Mouse (Mus musculus) heart, embryonic 13.5 days (tissue): ENCODE measurements around the gene Tbx21. TPM values are rescaled to one million over a fixed set of nuclear protein-coding genes. Genes with fewer than 3 reads are reported as not detected.

Experiments
- ATAC-seq: fragments of 200-750 bp; cut with Nextera tagmentation; 2 replicates; pipeline ENCODE4 v1.8.0; 2017; ENCODE audit warnings: moderate TSS enrichment; ENCODE audit not compliant: insufficient number of reproducible peaks, low FRiP score, low TSS enrichment; ENCODE audit errors: extremely low read depth
- H3K27ac ChIP-seq: fragments of 300-500 bp; sonication (generic); replicated peaks from 2 replicates; pipeline ENCODE4 v1.5.1; 2015; ENCODE audit warnings: moderate library complexity, mild to moderate bottlenecking, inconsistent platforms
- H3K27me3 ChIP-seq: fragments of 300-500 bp; sonication (generic); replicated peaks from 2 replicates; pipeline ENCODE4 v1.6.1; 2015; ENCODE audit warnings: mild to moderate bottlenecking, inconsistent platforms
- H3K36me3 ChIP-seq: fragments of 300-500 bp; sonication (generic); 2 replicates; pipeline ENCODE4 v1.6.1; 2015; ENCODE audit warnings: mild to moderate bottlenecking, inconsistent platforms
- H3K4me1 ChIP-seq: fragments of 300-500 bp; sonication (generic); 2 replicates; pipeline ENCODE4 v1.6.1; 2015; ENCODE audit warnings: inconsistent platforms
- H3K4me2 ChIP-seq: fragments of 300-500 bp; sonication (generic); 2 replicates; pipeline ENCODE4 v1.6.1; 2015; ENCODE audit warnings: inconsistent platforms, mild to moderate bottlenecking, moderate library complexity
- H3K4me3 ChIP-seq: fragments of 300-500 bp; sonication (generic); 2 replicates; pipeline ENCODE4 v1.5.1; 2015; ENCODE audit warnings: moderate library complexity, mild to moderate bottlenecking, inconsistent platforms
- H3K9ac ChIP-seq: fragments of 300-500 bp; sonication (generic); 2 replicates; pipeline ENCODE4 v1.6.1; 2015; ENCODE audit warnings: inconsistent platforms, mild to moderate bottlenecking, moderate library complexity
- H3K9me3 ChIP-seq: fragments of 300-500 bp; sonication (generic); 2 replicates; pipeline ENCODE4 v1.6.1; 2016; ENCODE audit warnings: inconsistent platforms
- WGBS: fragments of 180-500 bp; shearing (Covaris S2); methylation state at CpG from one replicate; pipeline ENCODE4 v1.1.7; 2015; ENCODE audit warnings: mixed read lengths; 5-methylcytosine and 5-hydroxymethylcytosine counted together
- polyA plus RNA-seq: library from polyadenylated mRNA; unstranded; fragments of >200 nt; fragmentation: Nextera tagmentation; extraction: Ambion mirVana; gene quantifications from 2 replicates; pipeline ENCODE4 v1.2.1, GENCODE M21; 2015

Gene Tbx21
- polyA plus RNA-seq, 1 experiment from 2014 or later: not detected

DNA sequence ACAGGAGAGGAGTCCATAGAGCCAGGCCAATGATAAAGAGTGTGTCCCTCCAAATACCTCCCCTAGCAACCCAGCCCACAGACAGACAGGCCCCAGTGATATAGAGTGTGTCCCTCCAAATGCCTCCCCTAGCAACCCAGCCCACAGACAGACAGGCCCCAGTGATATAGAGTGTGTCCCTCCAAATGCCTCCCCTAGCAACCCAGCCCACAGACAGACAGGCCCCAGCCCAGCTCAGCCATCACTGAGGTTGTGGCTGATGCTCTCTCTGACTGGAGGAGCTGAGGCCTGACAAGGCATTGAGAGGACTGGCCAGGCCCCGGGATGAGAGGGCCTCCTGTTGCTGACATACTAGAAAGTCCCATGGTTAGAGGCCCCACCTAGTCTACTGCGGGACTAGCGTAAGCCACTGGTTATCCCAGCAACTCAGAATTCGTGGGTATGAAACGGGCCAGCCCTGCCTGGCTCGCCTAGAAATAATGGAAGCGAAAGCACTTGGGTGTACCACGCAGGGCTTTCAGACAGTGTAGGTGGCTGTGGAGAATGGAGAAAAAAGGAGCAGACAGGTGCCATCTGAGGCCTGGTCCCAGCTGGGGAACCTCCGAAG is 2.5 kb downstream of the Tbx21 start:
- WGBS: 74% methylated on average over 9 of the region's 9 CpGs
- no peak overlapping the region for H3K27ac ChIP-seq
- no peak overlapping the region for H3K4me2 ChIP-seq
- no peak for ATAC-seq
- peaks cover 82% of the 10 kb centered on the region for H3K27me3 ChIP-seq
- H3K9me3 ChIP-seq: no peaks in the 10 kb centered on the region
- no peak overlapping the region for H3K9ac ChIP-seq
- no peak overlapping the region for H3K4me3 ChIP-seq
- peaks cover 20% of the 10 kb centered on the region for H3K4me1 ChIP-seq
- no peaks in the 10 kb centered on the region for H3K36me3 ChIP-seq

DNA sequence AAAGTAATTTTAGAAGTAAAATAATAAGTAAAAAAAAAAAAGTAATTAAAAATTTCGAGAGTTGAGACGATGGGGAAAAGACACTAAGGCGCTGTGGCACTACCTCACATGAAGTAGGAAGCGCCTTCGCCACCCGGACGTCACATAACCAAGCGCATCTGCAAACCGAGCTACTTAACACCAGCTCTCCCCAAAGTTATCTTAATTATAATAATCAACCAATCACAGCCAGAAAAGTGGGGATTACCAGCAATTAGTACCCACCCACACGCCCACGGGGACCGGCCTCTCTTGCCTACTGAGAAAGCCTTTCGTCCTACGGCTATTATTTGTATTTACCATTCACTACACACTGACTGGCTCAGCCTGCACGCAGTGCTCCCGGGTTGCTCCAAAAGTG is 6.2 kb downstream of the Tbx21 start:
- ATAC-seq: no peak
- Histone ChIP-seq H3K9ac (no peak overlapping the region), H3K4me1 (peaks cover under 1% of the 10 kb centered on the region), H3K27me3 (peaks cover 56% of the 10 kb centered on the region), H3K4me3 (no peak overlapping the region), H3K36me3 (no peaks in the 10 kb centered on the region), H3K4me2 (no peak overlapping the region), H3K9me3 (no peaks in the 10 kb centered on the region), H3K27ac (no peak overlapping the region)
- 76% methylated on average over 16 of the region's 16 CpGs for WGBS

DNA sequence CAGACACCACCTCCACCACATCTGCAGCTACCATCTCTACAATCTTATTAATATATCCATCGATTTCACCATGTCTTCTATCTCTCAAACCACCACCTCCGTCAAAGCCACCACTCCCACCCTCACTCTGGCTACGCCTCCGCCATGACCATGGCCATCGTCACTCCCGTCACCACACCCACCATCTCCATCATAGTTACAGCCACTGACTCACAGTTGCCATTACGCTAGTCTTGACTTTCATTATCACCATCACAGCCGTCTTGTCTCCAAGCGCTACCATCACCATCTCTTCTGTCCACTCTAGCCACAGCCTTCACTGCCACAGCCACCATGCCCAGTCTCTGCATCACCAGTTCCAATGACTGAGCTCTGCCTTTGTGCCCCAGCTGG is 11.0 kb downstream of the Tbx21 start:
- Histone ChIP-seq H3K9me3 (no peaks in the 10 kb centered on the region), H3K36me3 (no peaks in the 10 kb centered on the region), H3K27ac (no peak overlapping the region), H3K4me1 (no peaks in the 10 kb centered on the region), H3K9ac (no peak overlapping the region), H3K27me3 (peaks cover 42% of the 10 kb centered on the region), H3K4me3 (no peak overlapping the region), H3K4me2 (no peak overlapping the region)
- ATAC-seq: no peak
- WGBS: 81% methylated on average over 9 of the region's 9 CpGs

DNA sequence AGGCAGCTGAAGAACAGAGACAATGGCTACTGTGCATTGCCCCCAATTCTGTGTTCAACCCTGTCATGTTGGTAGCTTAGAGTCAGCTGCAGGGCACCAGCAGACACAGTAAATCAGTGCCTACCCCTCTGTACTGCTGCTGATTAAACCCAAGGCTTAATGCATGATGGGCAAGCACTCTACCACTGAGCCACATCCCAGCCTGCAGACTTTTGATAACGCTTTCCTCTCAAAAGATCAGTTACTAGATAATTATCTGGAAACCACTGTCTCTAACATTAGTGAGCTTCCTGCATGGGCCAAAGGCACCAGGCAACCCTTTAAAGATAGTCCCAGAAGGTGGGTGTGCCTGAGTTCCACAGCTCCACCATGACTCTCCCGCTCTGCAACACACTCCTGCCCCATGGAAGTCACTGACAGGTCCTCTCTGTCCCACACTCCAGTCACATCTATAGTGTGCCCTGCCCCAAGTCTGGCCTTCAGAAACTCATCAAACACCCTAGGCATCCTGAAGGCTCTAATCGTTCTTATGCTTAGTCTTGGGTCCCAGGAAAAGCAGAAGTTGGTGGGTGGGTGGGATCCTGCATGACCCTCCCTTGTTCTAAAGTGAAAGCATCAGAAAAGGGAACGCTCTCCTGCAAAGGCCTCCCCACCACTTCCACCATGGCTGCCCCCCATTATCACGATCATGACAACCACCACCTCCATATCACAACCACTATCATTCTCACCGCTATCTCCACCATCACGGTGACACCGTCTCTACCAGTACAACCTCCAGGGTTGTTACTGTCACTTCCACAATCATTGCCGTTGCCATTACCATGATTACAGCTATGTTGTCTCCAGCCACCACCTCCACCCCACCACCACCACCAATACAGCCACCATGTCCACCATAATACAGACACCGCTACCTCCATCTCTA is 11.7 kb downstream of the Tbx21 start:
- Histone ChIP-seq H3K9ac (no peak overlapping the region), H3K36me3 (no peaks in the 10 kb centered on the region), H3K9me3 (no peaks in the 10 kb centered on the region), H3K27ac (no peak overlapping the region), H3K4me3 (no peak overlapping the region), H3K4me2 (no peak overlapping the region), H3K27me3 (peaks cover 47% of the 10 kb centered on the region), H3K4me1 (peaks cover 7% of the 10 kb centered on the region)
- WGBS: 89% methylated on average over 10 of the region's 10 CpGs
- ATAC-seq: no peak

DNA sequence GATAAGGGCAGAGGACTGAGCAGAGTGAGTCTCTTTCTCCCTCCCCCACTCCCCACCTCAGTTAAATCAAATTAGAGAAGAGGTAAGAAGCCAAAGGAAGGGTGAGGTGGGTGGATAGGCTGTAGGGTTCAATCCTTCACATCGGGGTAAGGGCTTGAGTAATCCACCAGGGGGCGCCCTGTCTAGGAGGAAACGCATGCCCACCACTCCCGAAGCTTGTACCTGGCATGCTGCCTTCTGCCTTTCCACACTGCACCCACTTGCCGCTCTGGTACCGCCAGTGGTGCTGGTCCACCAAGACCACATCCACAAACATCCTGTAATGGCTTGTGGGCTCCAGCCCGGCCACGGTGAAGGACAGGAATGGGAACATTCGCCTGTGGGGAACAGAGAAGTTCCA is 13.4 kb downstream of the Tbx21 start:
- Histone ChIP-seq H3K27me3 (peaks cover 54% of the 10 kb centered on the region), H3K9ac (no peak overlapping the region), H3K4me1 (peaks cover 7% of the 10 kb centered on the region), H3K27ac (no peak overlapping the region), H3K9me3 (no peaks in the 10 kb centered on the region), H3K4me3 (no peak overlapping the region), H3K4me2 (no peak overlapping the region), H3K36me3 (no peaks in the 10 kb centered on the region)
- ATAC-seq: no peak
- WGBS: 17% methylated on average over 9 of the region's 9 CpGs

DNA sequence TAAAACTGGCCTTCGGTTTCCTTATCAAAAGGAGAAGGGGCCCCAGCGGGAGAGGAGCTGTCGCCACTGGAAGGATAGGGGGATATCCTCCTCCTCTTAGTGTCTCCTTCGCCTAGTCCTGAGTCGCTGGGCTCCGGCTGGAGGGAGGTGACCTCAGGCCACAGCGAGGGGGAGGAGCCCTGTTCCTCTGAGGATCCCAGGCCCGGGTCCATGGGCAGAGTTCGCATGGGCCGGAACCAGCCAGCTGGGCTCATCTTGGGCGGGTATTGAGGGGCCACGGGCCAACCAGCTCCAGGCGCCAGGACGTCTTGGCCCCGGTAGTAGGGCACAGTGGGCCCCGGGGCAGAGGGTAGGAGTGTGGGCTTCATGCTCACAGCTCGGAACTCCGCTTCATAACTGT is 16.3 kb downstream of the Tbx21 start:
- Histone ChIP-seq H3K27me3 (peaks cover 73% of the 10 kb centered on the region), H3K9ac (peak overlapping the region; percentile 25), H3K4me1 (peaks cover 7% of the 10 kb centered on the region), H3K4me3 (peak overlapping the region; percentile 22), H3K27ac (no peak overlapping the region), H3K36me3 (no peaks in the 10 kb centered on the region), H3K9me3 (no peaks in the 10 kb centered on the region), H3K4me2 (peak overlapping the region; percentile 50)
- no peak for ATAC-seq
- 13% methylated on average over 16 of the region's 18 CpGs for WGBS

DNA sequence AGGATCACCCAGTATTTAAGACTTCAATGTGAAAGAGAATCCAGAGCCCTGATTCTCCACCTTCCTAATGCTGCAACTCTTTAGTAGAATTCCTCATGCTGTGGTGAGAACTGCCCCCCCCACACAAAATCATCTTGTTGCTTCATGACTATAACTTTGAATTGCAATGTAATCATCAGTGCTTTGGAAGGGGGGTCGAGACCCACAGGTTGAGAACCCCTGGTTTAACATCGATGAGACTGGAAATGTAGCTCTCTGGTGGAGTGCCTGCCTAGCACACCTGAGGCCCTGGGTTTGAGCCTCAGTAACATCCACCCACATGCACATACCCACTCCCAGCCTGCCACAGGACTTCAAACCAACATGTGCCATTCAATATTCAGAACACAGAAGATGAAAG is 20.5 kb downstream of the Tbx21 start:
- Histone ChIP-seq H3K4me3 (no peak overlapping the region), H3K9ac (no peak overlapping the region), H3K27ac (no peak overlapping the region), H3K4me1 (peaks cover 7% of the 10 kb centered on the region), H3K36me3 (no peaks in the 10 kb centered on the region), H3K9me3 (no peaks in the 10 kb centered on the region), H3K27me3 (peaks cover 78% of the 10 kb centered on the region), H3K4me2 (no peak overlapping the region)
- WGBS: 66% methylated on average over 2 of the region's 2 CpGs
- no peak for ATAC-seq

DNA sequence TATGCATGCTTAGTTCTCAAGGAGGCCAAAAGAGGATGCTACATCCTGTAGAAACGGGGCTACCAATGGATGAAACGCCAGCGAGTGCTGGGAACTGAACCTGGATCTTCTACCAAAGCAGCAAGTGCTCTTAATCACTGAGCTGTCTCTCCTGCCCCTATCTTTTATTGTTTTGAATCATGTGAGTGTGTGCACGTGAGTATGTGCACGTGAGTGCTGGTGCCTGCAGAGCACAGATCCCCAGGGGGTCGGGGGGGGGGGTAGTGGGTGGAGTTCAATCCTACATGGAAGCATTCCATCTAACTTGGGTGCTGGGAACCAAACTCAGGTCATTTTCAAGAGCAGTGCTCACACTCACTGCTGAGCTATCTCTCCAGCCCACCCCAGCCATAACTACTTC is 28.8 kb downstream of the Tbx21 start:
- Histone ChIP-seq H3K27me3 (peaks cover 38% of the 10 kb centered on the region), H3K9ac (no peak overlapping the region), H3K4me3 (no peak overlapping the region), H3K9me3 (peaks cover 16% of the 10 kb centered on the region), H3K4me2 (no peak overlapping the region), H3K27ac (no peak overlapping the region), H3K4me1 (peaks cover 13% of the 10 kb centered on the region), H3K36me3 (no peaks in the 10 kb centered on the region)
- ATAC-seq: no peak
- WGBS: 61% methylated on average over 6 of the region's 6 CpGs

DNA sequence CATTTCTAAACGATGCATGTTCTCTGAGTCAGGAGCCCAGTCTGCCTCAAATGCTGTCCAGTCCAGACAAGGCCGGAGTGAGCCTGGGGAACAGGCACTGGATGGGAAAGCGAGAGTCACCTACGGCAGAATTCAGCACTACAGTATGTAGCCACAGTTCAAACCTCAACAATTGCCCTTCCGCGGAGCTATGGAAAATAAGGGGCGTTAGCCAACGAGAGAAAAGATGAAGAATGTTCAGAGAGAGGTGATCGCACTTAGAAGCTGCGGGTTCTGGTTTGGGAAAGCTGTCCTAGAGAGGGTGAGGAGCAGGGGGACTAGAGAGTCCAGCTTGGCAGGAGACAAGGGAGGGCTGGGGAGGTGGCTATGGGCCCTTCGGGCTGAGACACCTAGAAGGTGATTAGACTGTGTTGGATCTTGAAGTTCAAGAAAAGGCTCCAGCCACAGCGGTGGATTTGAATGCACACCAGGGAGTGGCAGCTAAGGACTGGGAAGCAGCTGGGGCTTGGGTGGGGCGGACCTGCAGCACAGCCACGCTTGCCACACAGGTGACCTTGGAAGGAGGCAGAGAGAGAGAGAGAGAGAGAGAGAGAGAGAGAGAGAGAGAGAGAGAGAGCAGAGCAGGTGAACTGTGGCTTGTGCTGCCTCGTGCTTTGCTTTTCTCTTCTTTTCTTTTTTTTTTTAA is 30.2 kb downstream of the Tbx21 start:
- Histone ChIP-seq H3K36me3 (no peaks in the 10 kb centered on the region), H3K4me3 (no peak overlapping the region), H3K4me2 (no peak overlapping the region), H3K27ac (no peak overlapping the region), H3K9me3 (peaks cover 18% of the 10 kb centered on the region), H3K27me3 (peaks cover 36% of the 10 kb centered on the region), H3K9ac (no peak overlapping the region), H3K4me1 (peaks cover 13% of the 10 kb centered on the region)
- no peak for ATAC-seq
- 82% methylated on average over 15 of the region's 15 CpGs for WGBS

DNA sequence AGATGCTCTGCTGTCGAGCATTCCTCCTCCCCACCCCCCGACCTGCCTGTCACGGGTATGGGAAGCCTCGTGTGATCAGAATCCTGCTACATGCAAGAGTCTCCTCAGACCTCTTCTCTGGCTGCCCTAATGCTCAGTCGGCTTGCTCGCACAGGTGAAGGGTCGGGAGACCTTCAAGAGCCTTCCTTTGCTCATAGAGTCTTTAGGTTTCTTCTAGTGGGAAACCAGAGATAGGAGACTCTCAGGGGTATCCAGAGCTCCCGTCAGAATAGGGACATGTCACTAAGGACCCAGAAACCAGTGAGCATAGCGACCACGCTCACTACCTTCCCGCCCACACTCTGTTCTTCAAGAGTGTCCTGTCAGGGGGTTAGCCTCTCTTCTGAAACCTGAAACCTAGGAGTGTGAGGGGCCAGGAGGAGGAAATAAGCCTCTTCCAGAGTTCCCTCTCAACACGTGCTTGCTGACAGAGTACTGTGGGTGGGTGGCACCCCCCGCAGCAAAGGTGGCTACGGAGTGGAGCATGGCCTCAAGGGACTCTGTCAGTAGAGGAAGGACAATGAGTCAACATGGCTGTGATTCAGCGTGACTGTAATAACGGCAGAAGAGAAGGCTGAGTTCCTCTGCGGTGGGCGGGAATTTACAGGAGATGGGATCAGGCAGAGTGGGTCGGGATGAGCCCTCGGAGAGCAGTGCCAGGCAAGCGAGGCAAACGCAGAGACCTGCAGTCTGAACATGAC is 31.6 kb downstream of the Tbx21 start:
- WGBS: 16% methylated on average over 22 of the region's 22 CpGs
- Histone ChIP-seq H3K9ac (peak overlapping the region; percentile 20), H3K9me3 (peaks cover 8% of the 10 kb centered on the region)

DNA sequence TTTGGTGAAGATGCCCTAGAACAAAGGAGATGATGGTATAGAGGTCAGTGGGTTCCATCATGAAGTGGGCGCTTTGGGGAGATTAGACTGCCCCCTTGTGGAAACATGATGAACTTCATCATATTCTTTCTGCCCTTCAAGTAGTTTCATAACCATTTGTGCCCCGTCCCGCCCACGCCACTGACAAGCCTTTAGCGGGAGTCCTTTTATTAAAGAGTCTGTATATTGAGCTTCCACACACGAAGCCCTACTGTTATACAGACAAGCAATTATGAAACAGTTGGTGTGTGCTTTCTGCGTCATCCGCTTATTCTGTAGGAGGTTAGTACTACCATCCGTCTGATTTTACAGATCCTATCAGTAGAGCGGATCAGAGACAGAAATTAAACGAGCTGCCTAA is 32.2 kb downstream of the Tbx21 start:
- Histone ChIP-seq H3K4me3 (no peak overlapping the region), H3K4me1 (peaks cover 13% of the 10 kb centered on the region), H3K9ac (peak overlapping the region; percentile 20; the same call in 1 of the 2 replicates), H3K4me2 (peak overlapping the region; percentile 40), H3K36me3 (no peaks in the 10 kb centered on the region), H3K27ac (no peak overlapping the region), H3K9me3 (peaks cover 5% of the 10 kb centered on the region; the same call in 1 of the 2 replicates), H3K27me3 (peaks cover 36% of the 10 kb centered on the region)
- 36% methylated on average over 11 of the region's 11 CpGs for WGBS
- no peak for ATAC-seq

More for the DNA sequence above, 31.6 kb downstream of the Tbx21 start:
- ATAC-seq: no peak
- H3K4me2 ChIP-seq: peak overlapping the region; percentile 40
- H3K4me3 ChIP-seq: peak overlapping the region; percentile 8
- no peaks in the 10 kb centered on the region for H3K36me3 ChIP-seq
- peaks cover 13% of the 10 kb centered on the region for H3K4me1 ChIP-seq
- H3K27me3 ChIP-seq: peaks cover 36% of the 10 kb centered on the region
- no peak overlapping the region for H3K27ac ChIP-seq
